Mouse (Mus musculus): ENCODE data around the gene Tpm4. TPM values are rescaled to one million over a fixed set of nuclear protein-coding genes. Genes with fewer than 3 reads are reported as not detected.
A peak's percentile ranks its signal among the peaks of the same experiment; 100 is the strongest.

Gene Tpm4
- total RNA-seq, 2 experiments from 2014 or later = 24.4 to 28.2 TPM

GRCm38 (mm10) chr8:72137431-72137830 lies 2.7 kb downstream of the Tpm4 start:
- DNase-seq (ENCODE audit: low spot score in 2 of 2) = no peak
- intact Hi-C loops (cut with DNase I) = no loop called here

GRCm38 (mm10) chr8:72138456-72138855 lies 3.7 kb downstream of the Tpm4 start:
- DNase-seq (ENCODE audit: low spot score in 2 of 2) = no peak
- intact Hi-C loops (cut with DNase I) = no loop called here

- intact Hi-C loops (cut with DNase I) = no loop called here
- no peak for DNase-seq (ENCODE audit: low spot score in 2 of 2)
These were observed 8.6 kb downstream of the Tpm4 start for GRCm38 (mm10) chr8:72143256-72143824.

GRCm38 (mm10) chr8:72144345-72144975 lies 9.7 kb downstream of the Tpm4 start:
- DNase-seq (ENCODE audit: low spot score in 2 of 2) = no peak
- intact Hi-C loops (cut with DNase I) = no loop called here

- no peak for DNase-seq (ENCODE audit: low spot score in 2 of 2)
- intact Hi-C loops (cut with DNase I) = no loop called here
These were observed 10.7 kb downstream of the Tpm4 start for GRCm38 (mm10) chr8:72145511-72145910.

- DNase-seq (ENCODE audit: low spot score in 2 of 2) = no peak
- intact Hi-C loops (cut with DNase I) = no loop called here
These were observed 11.3 kb downstream of the Tpm4 start for GRCm38 (mm10) chr8:72146056-72146455.

GRCm38 (mm10) chr8:72146556-72146955 lies 11.8 kb downstream of the Tpm4 start:
- intact Hi-C loops (cut with DNase I) = no loop called here
- DNase-seq (ENCODE audit: low spot score in 2 of 2) = no peak

- no peak for DNase-seq (ENCODE audit: low spot score in 2 of 2)
- intact Hi-C loops (cut with DNase I) = no loop called here
These were observed 12.5 kb downstream of the Tpm4 start for GRCm38 (mm10) chr8:72147266-72147665.

GRCm38 (mm10) chr8:72149056-72149455 lies 14.3 kb downstream of the Tpm4 start:
- intact Hi-C loops (cut with DNase I) = no loop called here
- no peak for DNase-seq (ENCODE audit: low spot score in 2 of 2)

GRCm38 (mm10) chr8:72151418-72152078 lies 16.8 kb downstream of the Tpm4 start:
- no peak for DNase-seq (ENCODE audit: low spot score in 2 of 2)
- intact Hi-C loops (cut with DNase I) = no loop called here

GRCm38 (mm10) chr8:72153382-72153781 lies 18.6 kb downstream of the Tpm4 start:
- intact Hi-C loops (cut with DNase I) = no loop called here
- DNase-seq (ENCODE audit: low spot score in 2 of 2) = no peak

- DNase-seq (ENCODE audit: low spot score in 2 of 2) = no peak
- intact Hi-C loops (cut with DNase I) = no loop called here
These were observed 23.3 kb downstream of the Tpm4 start for GRCm38 (mm10) chr8:72158096-72158495.

GRCm38 (mm10) chr8:72158726-72159125 lies 24.0 kb downstream of the Tpm4 start:
- intact Hi-C loops (cut with DNase I) = no loop called here
- no peak for DNase-seq (ENCODE audit: low spot score in 2 of 2)

GRCm38 (mm10) chr8:72160007-72160406 lies 25.2 kb downstream of the Tpm4 start:
- DNase-seq (ENCODE audit: low spot score in 2 of 2) = no peak
- intact Hi-C loops (cut with DNase I) = loop anchor here (5.0 kb wide), 2 partner anchors 77 to 238 kb away; no protein-coding TSS in a partner anchor

- peak; percentile 100 for DNase-seq (ENCODE audit: low spot score in 2 of 2)
- intact Hi-C loops (cut with DNase I) = loop anchor here (5.0 kb wide), 2 partner anchors 76 to 239 kb away; no protein-coding TSS in a partner anchor
These were observed 26.2 kb downstream of the Tpm4 start, which contains the start of gene Rab8a for GRCm38 (mm10) chr8:72160707-72161697. TSS of gene Rab8a (plus strand) at chr8:72161200.

GRCm38 (mm10) chr8:72162821-72163220 lies 28.0 kb downstream of the Tpm4 start:
- DNase-seq (ENCODE audit: low spot score in 2 of 2) = no peak
- intact Hi-C loops (cut with DNase I) = loop anchor here (5.0 kb wide), 2 partner anchors 74 to 241 kb away; no protein-coding TSS in a partner anchor

GRCm38 (mm10) chr8:72169098-72169668 lies 34.4 kb downstream of the Tpm4 start:
- no peak for DNase-seq (ENCODE audit: low spot score in 2 of 2)
- intact Hi-C loops (cut with DNase I) = no loop called here

GRCm38 (mm10) chr8:72169681-72170249 lies 35.0 kb downstream of the Tpm4 start:
- intact Hi-C loops (cut with DNase I) = no loop called here
- DNase-seq (ENCODE audit: low spot score in 2 of 2) = no peak

GRCm38 (mm10) chr8:72177346-72177925 lies 42.7 kb downstream of the Tpm4 start:
- intact Hi-C loops (cut with DNase I) = loop anchor here (5.0 kb wide), 1 partner anchor 190 kb away; no protein-coding TSS in a partner anchor
- peak; percentile 55 to 60 for DNase-seq (ENCODE audit: low spot score in 2 of 2)
